Mouse (Mus musculus) embryonic facial prominence, embryonic 12.5 days (tissue): ENCODE results near the gene Cntf. TPM values are rescaled to one million over a fixed set of nuclear protein-coding genes. Genes with fewer than 3 reads are reported as not detected.
"Not testable (repeated sequence)": the region's sequence is repeated elsewhere in the genome, so short reads cannot be mapped to it uniquely, and the experiment has no call there.

ENCODE experiments used
- ATAC-seq: fragments of 200-750 bp; cut with Nextera tagmentation; 2 replicates; pipeline ENCODE4 v1.8.0; 2017; ENCODE audit not compliant: insufficient number of reproducible peaks, insufficient read depth, low FRiP score, low TSS enrichment
- H3K27ac ChIP-seq: fragments of 300-500 bp; sonication (generic); 2 replicates; pipeline ENCODE4 v1.5.1; 2016; ENCODE audit warnings: mild to moderate bottlenecking
- H3K27me3 ChIP-seq: fragments of 300-500 bp; sonication (generic); 2 replicates; pipeline ENCODE4 v1.6.1; 2016; ENCODE audit warnings: mild to moderate bottlenecking, moderate library complexity
- H3K36me3 ChIP-seq: fragments of 300-500 bp; sonication (generic); 2 replicates; pipeline ENCODE4 v1.6.1; 2016; ENCODE audit warnings: mild to moderate bottlenecking
- H3K4me1 ChIP-seq: fragments of 300-500 bp; sonication (generic); 2 replicates; pipeline ENCODE4 v1.6.1; 2016
- H3K4me2 ChIP-seq: fragments of 300-500 bp; sonication (generic); replicated peaks from 2 replicates; pipeline ENCODE4 v1.6.1; 2016; ENCODE audit warnings: mild to moderate bottlenecking, moderate library complexity
- H3K4me3 ChIP-seq: fragments of 300-500 bp; sonication (generic); 2 replicates; pipeline ENCODE4 v1.5.1; 2016; ENCODE audit warnings: mild to moderate bottlenecking
- H3K9ac ChIP-seq: fragments of 300-500 bp; sonication (generic); 2 replicates; pipeline ENCODE4 v1.6.1; 2016; ENCODE audit warnings: mild to moderate bottlenecking, moderate library complexity
- H3K9me3 ChIP-seq: fragments of 300-500 bp; sonication (generic); 2 replicates; pipeline ENCODE4 v1.6.1; 2016; ENCODE audit warnings: mild to moderate bottlenecking, moderate library complexity
- WGBS: fragments of 180-500 bp; shearing (Covaris S2); methylation state at CpG from one replicate; pipeline ENCODE4 v1.1.7; 2016; 5-methylcytosine and 5-hydroxymethylcytosine counted together
- polyA plus RNA-seq: library from polyadenylated mRNA; unstranded; fragments of >200 nt; fragmentation: Nextera tagmentation; extraction: Ambion mirVana; gene quantifications from 2 replicates; pipeline ENCODE4 v1.2.1, GENCODE M21; 2016

Cntf gene
- polyA plus RNA-seq, 1 experiment from 2014 or later = 2.2 TPM

GRCm38 (mm10) chr19:12759656-12760055 lies 5.8 kb downstream of the Cntf start:
- Histone ChIP-seq H3K9me3 (no peaks in the 10 kb centered on the region), H3K9ac (no peak overlapping the region), H3K4me3 (no peak overlapping the region), H3K27ac (no peak overlapping the region), H3K36me3 (peaks cover 13% of the 10 kb centered on the region), H3K4me1 (no peaks in the 10 kb centered on the region), H3K27me3 (no peaks in the 10 kb centered on the region), H3K4me2 (no peak overlapping the region)
- ATAC-seq = no peak
- 72% methylated on average over 2 of the region's 2 CpGs for WGBS

- H3K27me3 ChIP-seq = no peaks in the 10 kb centered on the region
- no peak overlapping the region for H3K9ac ChIP-seq
- no peak for ATAC-seq
- no peak overlapping the region for H3K4me3 ChIP-seq
- no peak overlapping the region for H3K4me2 ChIP-seq
- 86% methylated on average over 1 of the region's 1 CpGs for WGBS
- peaks cover 7% of the 10 kb centered on the region for H3K36me3 ChIP-seq
- H3K9me3 ChIP-seq = no peaks in the 10 kb centered on the region
- no peak overlapping the region for H3K27ac ChIP-seq
- H3K4me1 ChIP-seq = no peaks in the 10 kb centered on the region
Measured at GRCm38 (mm10) chr19:12758936-12759478, 6.4 kb downstream of the Cntf start.

DNA sequence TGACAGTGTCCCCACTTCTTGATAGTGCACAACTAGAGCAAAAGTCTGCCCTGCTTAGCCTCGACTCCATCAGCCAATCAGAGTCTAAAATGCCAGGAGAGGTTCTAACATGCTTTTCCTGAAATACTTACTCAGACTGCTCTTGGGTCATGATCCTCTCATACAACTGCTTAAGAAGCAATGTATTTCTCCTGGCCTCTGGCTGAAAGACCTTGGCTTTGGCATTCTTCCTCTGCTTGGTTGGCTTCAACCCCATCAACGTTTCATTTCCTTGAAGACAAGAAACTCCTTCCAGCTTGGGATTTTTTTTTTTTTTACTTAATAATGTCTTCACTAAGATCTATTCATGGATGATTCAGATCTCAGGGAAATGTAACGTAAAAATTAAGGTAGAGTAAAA lies 9.1 kb downstream of the Cntf start:
- Histone ChIP-seq H3K27ac (no peak overlapping the region), H3K4me2 (no peak overlapping the region), H3K9me3 (no peaks in the 10 kb centered on the region), H3K27me3 (no peaks in the 10 kb centered on the region), H3K9ac (no peak overlapping the region), H3K4me1 (no peaks in the 10 kb centered on the region), H3K4me3 (no peak overlapping the region), H3K36me3 (no peaks in the 10 kb centered on the region)
- ATAC-seq = no peak
- 79% methylated on average over 3 of the region's 3 CpGs for WGBS

DNA sequence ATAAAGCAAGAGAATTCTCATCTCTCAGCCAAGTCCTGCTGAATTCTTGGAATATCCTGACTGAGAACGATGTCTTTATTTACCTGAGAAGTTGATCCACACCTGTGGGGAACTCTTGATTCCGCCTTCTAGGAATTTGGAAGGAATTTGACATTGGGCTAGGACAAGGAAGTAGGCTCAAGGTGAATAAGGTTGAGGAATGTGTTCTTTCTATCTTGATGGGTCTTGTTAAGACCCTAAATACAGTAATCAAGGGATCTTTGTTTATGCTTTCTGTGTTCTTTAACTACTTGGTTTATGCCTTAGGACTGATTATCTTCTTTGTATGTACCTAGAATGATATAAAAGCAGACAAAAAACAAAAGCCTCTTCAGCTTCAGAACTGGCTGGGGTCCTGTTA lies 33.5 kb downstream of the Cntf start:
- Histone ChIP-seq H3K27ac (no peak overlapping the region), H3K4me2 (no peak overlapping the region), H3K9ac (no peak overlapping the region), H3K9me3 (no peaks in the 10 kb centered on the region), H3K4me1 (no peaks in the 10 kb centered on the region), H3K27me3 (no peaks in the 10 kb centered on the region), H3K4me3 (no peak overlapping the region), H3K36me3 (no peaks in the 10 kb centered on the region)
- ATAC-seq = no peak
- WGBS = 80% methylated on average over 2 of the region's 2 CpGs

GRCm38 (mm10) chr19:12731036-12731435 lies 34.4 kb downstream of the Cntf start:
- H3K9me3 ChIP-seq = no peaks in the 10 kb centered on the region
- ATAC-seq = no peak
- no peaks in the 10 kb centered on the region for H3K36me3 ChIP-seq
- no peaks in the 10 kb centered on the region for H3K4me1 ChIP-seq
- no peak overlapping the region for H3K27ac ChIP-seq
- no peaks in the 10 kb centered on the region for H3K27me3 ChIP-seq
- H3K4me2 ChIP-seq = no peak overlapping the region
- WGBS = 48% methylated on average over 1 of the region's 1 CpGs
- H3K9ac ChIP-seq = no peak overlapping the region
- no peak overlapping the region for H3K4me3 ChIP-seq

DNA sequence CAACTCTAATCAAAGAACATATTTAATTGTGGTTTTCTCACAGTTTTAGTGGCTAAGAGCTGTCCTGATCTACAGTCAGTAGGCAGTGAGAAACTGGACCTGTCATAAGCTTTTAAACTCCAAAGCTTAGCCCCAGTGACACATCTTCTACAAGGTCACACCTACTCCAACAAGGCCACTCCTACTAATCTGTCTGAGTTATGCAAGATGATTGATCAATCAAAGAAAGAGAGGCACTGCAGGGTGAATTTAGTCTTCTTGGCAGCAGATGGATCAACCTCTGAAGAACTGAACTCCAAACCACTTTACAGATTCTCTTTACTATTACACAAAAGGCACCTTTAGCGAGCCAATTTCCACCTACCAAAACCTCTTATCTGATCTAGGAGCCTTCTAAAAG lies 39.6 kb downstream of the Cntf start:
- no peak for ATAC-seq
- Histone ChIP-seq H3K4me1 (no peaks in the 10 kb centered on the region), H3K9me3 (no peaks in the 10 kb centered on the region), H3K4me2 (no peak overlapping the region), H3K36me3 (no peaks in the 10 kb centered on the region), H3K4me3 (no peak overlapping the region), H3K27ac (no peak overlapping the region), H3K9ac (no peak overlapping the region), H3K27me3 (no peaks in the 10 kb centered on the region)
- WGBS = 78% methylated on average over 1 of the region's 1 CpGs

GRCm38 (mm10) chr19:12722308-12722707 lies 43.1 kb downstream of the Cntf start:
- H3K9ac ChIP-seq = no peak overlapping the region
- H3K4me2 ChIP-seq = no peak overlapping the region
- no peaks in the 10 kb centered on the region for H3K27me3 ChIP-seq
- no peaks in the 10 kb centered on the region for H3K36me3 ChIP-seq
- no peak overlapping the region for H3K4me3 ChIP-seq
- H3K9me3 ChIP-seq = no peaks in the 10 kb centered on the region
- H3K27ac ChIP-seq = no peak overlapping the region
- no peaks in the 10 kb centered on the region for H3K4me1 ChIP-seq
- no peak for ATAC-seq
- WGBS = 72% methylated on average over 2 of the region's 3 CpGs

GRCm38 (mm10) chr19:12721596-12721995 lies 43.8 kb downstream of the Cntf start:
- not testable (repeated sequence) for ATAC-seq, H3K4me3 ChIP-seq, H3K36me3 ChIP-seq, H3K9me3 ChIP-seq, H3K4me1 ChIP-seq, H3K4me2 ChIP-seq, H3K9ac ChIP-seq, H3K27me3 ChIP-seq, H3K27ac ChIP-seq
- WGBS = 93% methylated on average over 7 of the region's 7 CpGs

GRCm38 (mm10) chr19:12720919-12721318 lies 44.5 kb downstream of the Cntf start:
- H3K4me2 ChIP-seq, H3K9me3 ChIP-seq, H3K27ac ChIP-seq, H3K4me3 ChIP-seq, H3K9ac ChIP-seq, H3K27me3 ChIP-seq, ATAC-seq, H3K4me1 ChIP-seq, H3K36me3 ChIP-seq: not testable (repeated sequence)
- WGBS = 86% methylated on average over 5 of the region's 5 CpGs

- Histone ChIP-seq H3K9ac (no peak overlapping the region), H3K36me3 (no peaks in the 10 kb centered on the region), H3K4me2 (no peak overlapping the region), H3K9me3 (no peaks in the 10 kb centered on the region), H3K27me3 (no peaks in the 10 kb centered on the region), H3K4me3 (no peak overlapping the region), H3K27ac (no peak overlapping the region), H3K4me1 (no peaks in the 10 kb centered on the region)
- ATAC-seq = no peak
- 63% methylated on average over 2 of the region's 2 CpGs for WGBS
Measured at GRCm38 (mm10) chr19:12720463-12720862, 45.0 kb downstream of the Cntf start.

DNA sequence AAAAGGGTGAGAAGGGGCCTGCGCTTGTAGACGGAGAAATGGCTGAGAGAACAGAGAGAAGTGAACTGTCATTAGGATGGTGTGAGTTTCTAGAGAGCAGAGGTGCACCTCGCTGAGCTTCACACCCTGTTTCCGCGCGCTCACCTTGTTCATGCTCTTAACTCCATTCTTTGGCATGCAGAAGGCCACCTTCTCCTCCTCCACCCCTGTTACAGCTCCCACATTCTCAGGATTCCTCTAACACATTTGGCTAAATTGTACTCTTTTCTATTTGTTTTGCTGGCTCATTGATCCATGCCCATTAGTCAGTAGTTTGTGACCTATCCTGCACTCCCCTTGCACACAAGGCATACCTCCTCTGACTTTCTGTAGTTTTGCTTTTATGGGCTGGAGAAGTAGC lies 46.2 kb downstream of the Cntf start:
- H3K27ac ChIP-seq = no peak overlapping the region
- H3K9me3 ChIP-seq = no peaks in the 10 kb centered on the region
- H3K4me3 ChIP-seq = no peak overlapping the region
- ATAC-seq = no peak
- H3K36me3 ChIP-seq = no peaks in the 10 kb centered on the region
- H3K4me2 ChIP-seq = no peak overlapping the region
- H3K27me3 ChIP-seq = no peaks in the 10 kb centered on the region
- 86% methylated on average over 6 of the region's 6 CpGs for WGBS
- H3K9ac ChIP-seq = no peak overlapping the region
- H3K4me1 ChIP-seq = no peaks in the 10 kb centered on the region
